Mouse (Mus musculus): ENCODE measurements around the gene Zfp94. TPM values are rescaled to one million over a fixed set of nuclear protein-coding genes. Genes with fewer than 3 reads are reported as not detected.
A peak's percentile ranks its signal among the peaks of the same experiment; 100 is the strongest.

The Zfp94 gene
- polyA plus RNA-seq, 1 experiment from 2014 or later = 10.6 TPM

- ATAC-seq (ENCODE audit: insufficient number of reproducible peaks, insufficient read depth, low FRiP score, low read depth) = peak; percentile 28; the same call in 1 of the 2 replicates
- Histone ChIP-seq H3K27ac (ENCODE audit: low read length) (peak overlapping the region; percentile 92), H3K27me3 (ENCODE audit: control insufficient read depth, insufficient read depth, low read length) (no peaks in the 10 kb centered on the region), H3K9ac (replicated peaks; ENCODE audit: low read depth, low read length) (peak overlapping the region; percentile 36; the same call in 1 of the 2 replicates), H3K4me1 (ENCODE audit: control insufficient read depth, insufficient read depth, low read length) (peaks cover 9% of the 10 kb centered on the region), H3K36me3 (ENCODE audit: control insufficient read depth, insufficient read depth, low read length) (peaks cover 22% of the 10 kb centered on the region), H3K9me3 (ENCODE audit: control insufficient read depth, low read depth, low read length) (no peaks in the 10 kb centered on the region), H3K4me3 (ENCODE audit: low read depth, low read length) (peak overlapping the region; percentile 76), H3K4me2 (replicated peaks; ENCODE audit: low read depth, low read length) (peak overlapping the region; percentile 74)
- 2% methylated on average over 18 of the region's 18 CpGs for WGBS
Observed at GRCm38 (mm10) chr7:24299823-24300481, 16.5 kb downstream of the Zfp94 start.

GRCm38 (mm10) chr7:24298973-24299708 is 17.3 kb downstream of the Zfp94 start:
- under 1% methylated on average over 47 of the region's 47 CpGs for WGBS
- Histone ChIP-seq H3K27me3 (ENCODE audit: control insufficient read depth, insufficient read depth, low read length) (no peaks in the 10 kb centered on the region), H3K4me2 (replicated peaks; ENCODE audit: low read depth, low read length) (peak overlapping the region; percentile 74), H3K36me3 (ENCODE audit: control insufficient read depth, insufficient read depth, low read length) (peaks cover 29% of the 10 kb centered on the region), H3K4me3 (ENCODE audit: low read depth, low read length) (peak overlapping the region; percentile 76), H3K27ac (ENCODE audit: low read length) (peak overlapping the region; percentile 92), H3K9me3 (ENCODE audit: control insufficient read depth, low read depth, low read length) (no peaks in the 10 kb centered on the region), H3K9ac (replicated peaks; ENCODE audit: low read depth, low read length) (peak overlapping the region; percentile 74), H3K4me1 (ENCODE audit: control insufficient read depth, insufficient read depth, low read length) (peaks cover 9% of the 10 kb centered on the region)
- peak; percentile 90 for ATAC-seq (ENCODE audit: insufficient number of reproducible peaks, insufficient read depth, low FRiP score, low read depth)

- Histone ChIP-seq H3K4me3 (ENCODE audit: low read depth, low read length) (peak overlapping the region; percentile 76), H3K27ac (ENCODE audit: low read length) (peak overlapping the region; percentile 92), H3K9ac (replicated peaks; ENCODE audit: low read depth, low read length) (peak overlapping the region; percentile 74), H3K9me3 (ENCODE audit: control insufficient read depth, low read depth, low read length) (no peaks in the 10 kb centered on the region), H3K36me3 (ENCODE audit: control insufficient read depth, insufficient read depth, low read length) (peaks cover 35% of the 10 kb centered on the region), H3K27me3 (ENCODE audit: control insufficient read depth, insufficient read depth, low read length) (no peaks in the 10 kb centered on the region), H3K4me1 (ENCODE audit: control insufficient read depth, insufficient read depth, low read length) (peaks cover 9% of the 10 kb centered on the region), H3K4me2 (replicated peaks; ENCODE audit: low read depth, low read length) (peak overlapping the region; percentile 74)
- ATAC-seq (ENCODE audit: insufficient number of reproducible peaks, insufficient read depth, low FRiP score, low read depth) = no peak
- WGBS = under 1% methylated on average over 12 of the region's 12 CpGs
Observed at GRCm38 (mm10) chr7:24298635-24298972, 17.9 kb downstream of the Zfp94 start.

- Histone ChIP-seq H3K4me1 (ENCODE audit: control insufficient read depth, insufficient read depth, low read length) (peaks cover 9% of the 10 kb centered on the region), H3K36me3 (ENCODE audit: control insufficient read depth, insufficient read depth, low read length) (peaks cover 33% of the 10 kb centered on the region), H3K4me2 (replicated peaks; ENCODE audit: low read depth, low read length) (peak overlapping the region; percentile 74), H3K27me3 (ENCODE audit: control insufficient read depth, insufficient read depth, low read length) (no peaks in the 10 kb centered on the region), H3K27ac (ENCODE audit: low read length) (no peak overlapping the region), H3K9ac (replicated peaks; ENCODE audit: low read depth, low read length) (no peak overlapping the region), H3K4me3 (ENCODE audit: low read depth, low read length) (peak overlapping the region; percentile 76; the same call in 1 of the 2 replicates), H3K9me3 (ENCODE audit: control insufficient read depth, low read depth, low read length) (no peaks in the 10 kb centered on the region)
- 92% methylated on average over 15 of the region's 15 CpGs for WGBS
- no peak for ATAC-seq (ENCODE audit: insufficient number of reproducible peaks, insufficient read depth, low FRiP score, low read depth)
Observed at GRCm38 (mm10) chr7:24297361-24298095, 18.9 kb downstream of the Zfp94 start.

- Histone ChIP-seq H3K9me3 (ENCODE audit: control insufficient read depth, low read depth, low read length) (no peaks in the 10 kb centered on the region), H3K4me2 (replicated peaks; ENCODE audit: low read depth, low read length) (no peak overlapping the region), H3K36me3 (ENCODE audit: control insufficient read depth, insufficient read depth, low read length) (peaks cover 45% of the 10 kb centered on the region), H3K4me3 (ENCODE audit: low read depth, low read length) (no peak overlapping the region), H3K4me1 (ENCODE audit: control insufficient read depth, insufficient read depth, low read length) (peaks cover 9% of the 10 kb centered on the region), H3K27me3 (ENCODE audit: control insufficient read depth, insufficient read depth, low read length) (no peaks in the 10 kb centered on the region), H3K9ac (replicated peaks; ENCODE audit: low read depth, low read length) (no peak overlapping the region), H3K27ac (ENCODE audit: low read length) (no peak overlapping the region)
- 92% methylated on average over 7 of the region's 7 CpGs for WGBS
- ATAC-seq (ENCODE audit: insufficient number of reproducible peaks, insufficient read depth, low FRiP score, low read depth) = no peak
Observed at GRCm38 (mm10) chr7:24296386-24296785, 20.1 kb downstream of the Zfp94 start.

GRCm38 (mm10) chr7:24295376-24295775 is 21.1 kb downstream of the Zfp94 start:
- H3K36me3 ChIP-seq (ENCODE audit: control insufficient read depth, insufficient read depth, low read length) = peaks cover 55% of the 10 kb centered on the region

GRCm38 (mm10) chr7:24294763-24295162 is 21.7 kb downstream of the Zfp94 start:
- Histone ChIP-seq H3K4me1 (ENCODE audit: control insufficient read depth, insufficient read depth, low read length) (peaks cover 7% of the 10 kb centered on the region), H3K36me3 (ENCODE audit: control insufficient read depth, insufficient read depth, low read length) (peaks cover 61% of the 10 kb centered on the region), H3K27ac (ENCODE audit: low read length) (no peak overlapping the region), H3K4me3 (ENCODE audit: low read depth, low read length) (no peak overlapping the region), H3K27me3 (ENCODE audit: control insufficient read depth, insufficient read depth, low read length) (no peaks in the 10 kb centered on the region), H3K9me3 (ENCODE audit: control insufficient read depth, low read depth, low read length) (no peaks in the 10 kb centered on the region), H3K4me2 (replicated peaks; ENCODE audit: low read depth, low read length) (no peak overlapping the region), H3K9ac (replicated peaks; ENCODE audit: low read depth, low read length) (no peak overlapping the region)
- WGBS = 95% methylated on average over 4 of the region's 4 CpGs
- ATAC-seq (ENCODE audit: insufficient number of reproducible peaks, insufficient read depth, low FRiP score, low read depth) = no peak

More at GRCm38 (mm10) chr7:24295376-24295775, 21.1 kb downstream of the Zfp94 start:
- Histone ChIP-seq H3K9ac (replicated peaks; ENCODE audit: low read depth, low read length) (no peak overlapping the region), H3K4me3 (ENCODE audit: low read depth, low read length) (no peak overlapping the region), H3K27ac (ENCODE audit: low read length) (no peak overlapping the region), H3K27me3 (ENCODE audit: control insufficient read depth, insufficient read depth, low read length) (no peaks in the 10 kb centered on the region), H3K9me3 (ENCODE audit: control insufficient read depth, low read depth, low read length) (no peaks in the 10 kb centered on the region), H3K4me2 (replicated peaks; ENCODE audit: low read depth, low read length) (no peak overlapping the region), H3K4me1 (ENCODE audit: control insufficient read depth, insufficient read depth, low read length) (peaks cover 9% of the 10 kb centered on the region)
- no peak for ATAC-seq (ENCODE audit: insufficient number of reproducible peaks, insufficient read depth, low FRiP score, low read depth)
- WGBS = 95% methylated on average over 7 of the region's 7 CpGs

GRCm38 (mm10) chr7:24293061-24293851 is 23.2 kb downstream of the Zfp94 start:
- H3K27me3 ChIP-seq (ENCODE audit: control insufficient read depth, insufficient read depth, low read length) = no peaks in the 10 kb centered on the region
- H3K9me3 ChIP-seq (ENCODE audit: control insufficient read depth, low read depth, low read length) = no peaks in the 10 kb centered on the region
- 74% methylated on average over 12 of the region's 12 CpGs for WGBS
- no peak overlapping the region for H3K9ac ChIP-seq (replicated peaks; ENCODE audit: low read depth, low read length)
- H3K4me1 ChIP-seq (ENCODE audit: control insufficient read depth, insufficient read depth, low read length) = peaks cover 6% of the 10 kb centered on the region
- H3K4me2 ChIP-seq (replicated peaks; ENCODE audit: low read depth, low read length) = no peak overlapping the region
- H3K4me3 ChIP-seq (ENCODE audit: low read depth, low read length) = no peak overlapping the region
- H3K27ac ChIP-seq (ENCODE audit: low read length) = no peak overlapping the region
- peak; percentile 50; the same call in 1 of the 2 replicates for ATAC-seq (ENCODE audit: insufficient number of reproducible peaks, insufficient read depth, low FRiP score, low read depth)
- H3K36me3 ChIP-seq (ENCODE audit: control insufficient read depth, insufficient read depth, low read length) = peaks cover 65% of the 10 kb centered on the region

Measured in stomach, embryonic 14.5 days (tissue).